Mouse (Mus musculus) right cerebral cortex, postnatal 10 days (tissue): Measurements from ENCODE around the gene Gon4l.

Experiments
- DNase-seq, 2 experiments: peaks; one replicate each; pipeline ENCODE4 v3.0.0; 2021; ENCODE audit warnings: low spot score in 2 of 2

Gene Gon4l

DNA sequence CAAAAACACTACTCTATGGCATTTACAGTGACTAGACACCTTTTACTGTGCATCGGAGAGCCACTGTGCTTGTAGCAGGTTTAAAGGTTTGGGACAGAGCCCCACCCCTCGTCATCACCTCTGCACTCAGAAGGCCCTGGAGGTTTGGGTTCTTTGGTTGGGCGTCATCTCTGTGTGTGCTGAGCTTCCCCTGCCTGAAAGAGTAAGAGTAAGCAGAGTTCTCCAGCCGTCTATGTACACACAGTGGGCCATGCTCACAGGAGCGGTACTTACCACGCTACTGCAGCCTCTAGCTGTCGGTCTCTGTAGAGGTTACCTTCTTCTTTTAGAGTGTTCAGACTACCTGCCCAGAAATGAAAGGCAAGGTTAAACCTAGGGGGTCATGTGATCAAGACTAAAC, 77.6 kb downstream of the Gon4l start:
- no peak for DNase-seq

DNA sequence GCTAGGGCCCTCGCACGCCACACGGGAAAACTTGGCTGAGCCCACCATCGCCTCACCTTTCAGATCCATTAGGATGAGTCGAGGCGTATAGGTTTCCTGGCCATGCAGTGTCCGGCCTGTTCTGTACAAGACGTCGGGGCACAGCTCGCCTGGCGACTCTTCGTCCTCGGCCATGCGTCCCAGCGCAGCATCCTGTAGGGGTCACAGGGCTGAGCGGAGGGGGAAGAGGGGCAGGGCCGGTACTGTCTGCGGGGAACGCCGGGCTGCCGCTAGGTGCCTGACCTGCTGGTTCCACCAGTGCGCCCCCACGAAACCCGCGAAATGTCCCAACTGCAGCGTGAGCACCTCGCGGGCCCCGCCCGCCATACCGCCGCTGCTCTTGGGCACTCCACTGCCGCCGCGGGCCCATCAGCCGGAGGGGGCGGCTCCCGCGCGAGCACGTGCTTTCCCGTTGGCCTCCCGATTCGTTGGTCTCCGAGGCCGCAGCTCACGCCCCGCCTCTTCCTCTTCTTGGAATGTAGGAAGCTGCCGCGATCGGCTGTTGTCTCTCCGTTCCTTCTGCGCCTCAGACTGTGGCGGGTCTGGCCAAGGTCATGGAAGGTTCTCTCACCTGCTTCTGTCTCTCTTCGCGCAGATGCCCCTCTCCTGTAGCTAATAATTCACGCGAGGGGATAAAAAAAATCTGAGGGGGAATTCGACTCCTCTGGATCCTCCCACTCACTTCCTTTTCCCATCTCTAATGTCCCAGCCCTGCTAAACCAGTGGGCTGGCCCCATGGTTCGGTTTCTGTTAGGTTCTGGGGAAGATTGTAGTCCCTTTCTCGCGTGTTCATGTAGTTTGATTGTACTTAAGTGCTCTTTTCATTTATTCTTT, 78.7 kb downstream of the Gon4l start, which contains the start of gene Msto1:
Gene Msto1, minus strand, starts transcription at position 489 of the 873 bp plus-strand sequence.
- peak; percentile 95 to 96 for DNase-seq

DNA sequence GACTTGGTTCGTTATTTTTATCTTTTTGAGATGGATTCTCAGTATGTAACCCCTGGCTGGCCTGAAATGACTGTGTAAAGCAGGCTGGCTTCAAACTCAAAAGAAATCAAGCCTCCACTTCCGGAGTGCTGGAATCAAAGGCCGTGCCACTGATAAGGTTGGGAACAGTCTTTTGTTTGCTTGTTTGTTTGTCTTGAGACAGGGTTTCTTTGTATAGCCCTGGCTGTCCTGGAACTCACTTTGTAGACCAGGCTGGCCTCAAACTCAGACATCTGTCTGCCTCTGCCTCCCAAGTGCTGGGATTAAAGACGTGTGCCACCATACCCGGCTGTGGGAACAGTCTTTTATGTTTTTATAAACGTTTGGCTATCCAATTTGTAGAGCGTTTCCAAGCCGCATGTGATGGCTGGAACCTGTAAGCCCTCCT, 79.4 kb downstream of the Gon4l start:
- DNase-seq, result no peak

GRCm38 (mm10) chr3:88918981-88919380, 84.0 kb downstream of the Gon4l start:
- no peak for DNase-seq

DNA sequence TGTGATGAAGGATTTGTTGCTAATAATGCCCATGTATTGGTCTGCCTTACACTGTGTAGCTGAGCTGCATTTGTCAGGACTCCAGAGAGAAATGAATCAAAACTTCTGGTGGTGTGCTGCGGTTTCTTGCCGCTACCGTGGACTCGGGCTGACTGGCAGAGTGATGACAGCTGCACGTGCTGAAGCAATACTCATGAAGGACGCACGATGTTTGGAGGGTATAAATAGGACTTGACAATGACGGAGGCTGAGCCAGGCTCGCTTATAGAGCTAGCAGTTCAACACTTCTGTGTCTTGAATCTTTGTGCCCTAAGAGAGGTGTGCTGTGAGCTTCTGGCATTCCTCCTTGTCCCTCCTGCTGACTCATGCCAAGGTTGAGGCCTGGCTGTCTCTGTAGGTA, 86.4 kb downstream of the Gon4l start:
- DNase-seq, result no peak

DNA sequence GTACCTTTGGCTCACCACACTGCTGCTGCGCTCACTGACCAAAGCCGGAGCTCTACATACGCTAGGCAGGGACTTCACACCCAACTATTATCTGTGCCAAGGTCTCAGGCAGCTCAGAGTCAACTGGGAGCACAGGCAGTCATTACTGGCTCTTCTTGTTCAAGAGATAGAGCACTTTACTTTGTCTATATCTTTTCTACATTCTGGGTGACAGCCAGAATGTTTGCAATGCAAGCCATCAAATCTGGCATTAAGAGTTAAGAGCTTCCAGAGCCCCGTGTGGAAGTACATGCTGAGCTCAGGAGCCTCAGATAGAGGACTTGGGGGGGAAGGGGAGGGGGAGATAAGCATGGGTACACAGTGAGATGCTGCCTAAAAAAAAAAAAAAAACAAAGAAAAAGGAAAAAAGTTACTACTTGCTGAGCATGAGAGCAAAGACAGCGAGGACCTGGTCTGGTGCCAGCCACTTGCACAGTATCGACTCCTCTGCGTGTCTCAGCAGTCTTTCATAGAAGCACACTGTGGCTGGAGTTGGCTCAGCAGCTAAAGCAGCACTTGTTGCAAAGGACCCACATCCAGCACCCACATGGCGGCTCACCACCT, 89.1 kb downstream of the Gon4l start:
- peak in 1 of 2 experiments; percentile 48 for DNase-seq

DNA sequence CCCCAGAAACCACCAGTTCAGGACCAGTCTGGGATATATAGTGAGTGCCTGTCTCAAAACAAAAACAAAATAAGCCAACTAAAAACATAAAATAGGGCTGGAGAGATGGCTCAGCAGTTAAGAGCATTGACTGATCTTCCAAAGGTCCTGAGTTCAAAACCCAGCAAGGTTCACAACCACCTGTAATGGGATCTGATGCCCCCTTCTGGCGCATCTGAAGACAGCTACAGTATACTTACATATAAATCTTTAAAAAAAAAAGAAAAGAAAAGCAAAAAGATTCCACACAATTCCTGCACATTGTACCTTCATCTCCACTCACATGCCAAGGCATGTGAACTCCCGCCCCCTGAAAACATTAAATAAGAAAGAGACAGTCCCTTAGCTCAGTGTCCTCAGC, 90.6 kb downstream of the Gon4l start:
- no peak for DNase-seq

- no peak for DNase-seq
Observed at GRCm38 (mm10) chr3:88929501-88929900, 94.5 kb downstream of the Gon4l start.

DNA sequence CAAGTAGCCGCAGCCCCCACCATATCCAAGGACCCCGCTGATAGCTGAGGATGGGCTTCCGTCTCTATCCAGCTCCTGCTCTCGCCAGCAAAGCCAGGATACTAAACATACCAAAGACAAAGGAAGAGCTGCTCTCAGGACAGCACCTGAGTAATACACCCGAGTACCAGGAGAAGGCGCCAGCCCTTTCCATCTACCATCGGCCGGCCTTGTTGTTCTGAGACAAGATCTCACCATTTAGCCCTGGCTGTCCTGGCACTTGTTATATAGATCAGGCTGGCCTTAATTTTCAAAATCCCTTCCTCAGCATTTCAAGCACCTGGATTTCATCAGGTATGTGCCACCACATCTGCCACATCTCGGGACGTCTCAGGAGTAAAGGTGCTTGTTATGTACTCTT, 104.0 kb downstream of the Gon4l start:
- DNase-seq, result peak in 1 of 2 experiments; percentile 15

DNA sequence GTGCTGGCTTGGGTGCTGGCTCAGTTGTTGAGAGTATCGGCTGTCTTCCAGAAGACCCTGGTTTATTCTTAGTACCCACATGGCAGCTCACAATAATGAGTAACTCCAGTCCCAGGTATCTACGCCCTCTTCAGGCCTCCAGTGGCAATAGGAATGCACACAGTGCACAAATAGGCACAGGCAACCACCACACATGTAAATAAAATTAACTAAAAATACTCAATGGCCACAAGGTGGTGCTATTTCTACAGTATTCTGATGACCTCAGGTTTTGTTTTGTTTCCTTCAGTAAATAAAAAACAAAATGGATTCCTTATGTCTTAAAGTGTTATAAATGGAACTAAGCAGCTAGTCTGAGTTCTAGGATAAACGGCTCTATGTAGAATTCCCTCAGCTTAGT, 104.7 kb downstream of the Gon4l start:
- peak in 1 of 2 experiments; percentile 21 for DNase-seq

GRCm38 (mm10) chr3:88942316-88942880, 107.4 kb downstream of the Gon4l start:
- no peak for DNase-seq

DNA sequence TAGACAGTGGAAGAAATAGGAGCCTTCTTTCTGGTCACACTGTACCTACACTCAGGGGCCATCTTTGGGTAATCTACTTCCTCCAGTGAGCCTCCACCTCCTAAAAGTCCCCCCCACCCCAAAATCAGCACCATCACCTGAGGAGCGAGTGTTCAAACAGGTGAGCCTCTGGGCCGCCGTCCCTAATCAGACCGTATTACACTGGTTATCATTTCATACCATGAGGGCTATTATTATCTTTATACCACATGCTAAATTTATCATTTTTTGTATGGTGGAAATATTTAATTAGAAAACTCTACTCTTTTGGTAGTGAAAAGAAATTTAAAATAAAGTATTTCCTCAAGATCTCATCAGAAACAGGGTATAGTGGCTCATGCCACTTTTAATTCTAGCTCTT, 109.1 kb downstream of the Gon4l start:
- DNase-seq, result no peak

DNA sequence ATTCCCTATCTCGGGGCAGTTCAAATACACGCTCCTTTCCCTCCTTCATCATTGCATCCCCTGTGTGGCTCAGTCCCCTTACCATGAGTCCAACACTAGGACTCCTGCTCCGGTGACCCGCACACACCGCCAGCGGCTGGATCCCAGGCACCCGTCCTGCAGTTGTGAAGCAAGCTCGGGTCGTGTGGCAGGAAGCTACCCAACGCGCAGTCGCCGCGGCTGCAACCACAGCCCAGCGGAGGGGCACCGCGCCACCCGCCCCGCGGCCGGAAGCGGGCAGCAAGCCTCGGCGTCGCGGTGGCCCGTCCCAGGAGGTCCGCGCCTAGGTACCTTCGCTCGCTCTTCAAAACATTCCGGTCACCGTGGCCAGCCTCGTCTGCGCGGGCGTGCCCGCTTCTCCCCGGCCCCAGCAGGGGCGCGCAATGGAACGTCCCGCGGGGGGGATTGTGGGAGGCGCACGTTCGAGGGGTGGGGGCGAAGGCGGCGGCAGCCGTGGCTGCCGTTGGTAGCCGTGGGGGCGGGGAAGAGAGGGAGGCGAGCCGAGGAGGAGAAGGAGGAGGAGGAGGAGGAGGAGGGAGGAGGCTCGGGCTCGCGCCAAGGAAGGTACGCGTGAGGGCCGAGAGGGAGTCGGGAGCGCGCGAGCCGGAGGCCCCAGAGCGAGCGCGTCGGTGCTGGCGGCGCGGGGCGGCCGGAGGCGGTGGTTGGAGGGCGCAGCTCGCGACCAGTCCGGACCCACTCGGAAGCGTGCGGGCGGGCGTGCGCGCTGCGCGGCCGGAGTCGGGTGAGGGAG, 115.0 kb downstream of the Gon4l start:
- peak; percentile 94 to 95 for DNase-seq

DNA sequence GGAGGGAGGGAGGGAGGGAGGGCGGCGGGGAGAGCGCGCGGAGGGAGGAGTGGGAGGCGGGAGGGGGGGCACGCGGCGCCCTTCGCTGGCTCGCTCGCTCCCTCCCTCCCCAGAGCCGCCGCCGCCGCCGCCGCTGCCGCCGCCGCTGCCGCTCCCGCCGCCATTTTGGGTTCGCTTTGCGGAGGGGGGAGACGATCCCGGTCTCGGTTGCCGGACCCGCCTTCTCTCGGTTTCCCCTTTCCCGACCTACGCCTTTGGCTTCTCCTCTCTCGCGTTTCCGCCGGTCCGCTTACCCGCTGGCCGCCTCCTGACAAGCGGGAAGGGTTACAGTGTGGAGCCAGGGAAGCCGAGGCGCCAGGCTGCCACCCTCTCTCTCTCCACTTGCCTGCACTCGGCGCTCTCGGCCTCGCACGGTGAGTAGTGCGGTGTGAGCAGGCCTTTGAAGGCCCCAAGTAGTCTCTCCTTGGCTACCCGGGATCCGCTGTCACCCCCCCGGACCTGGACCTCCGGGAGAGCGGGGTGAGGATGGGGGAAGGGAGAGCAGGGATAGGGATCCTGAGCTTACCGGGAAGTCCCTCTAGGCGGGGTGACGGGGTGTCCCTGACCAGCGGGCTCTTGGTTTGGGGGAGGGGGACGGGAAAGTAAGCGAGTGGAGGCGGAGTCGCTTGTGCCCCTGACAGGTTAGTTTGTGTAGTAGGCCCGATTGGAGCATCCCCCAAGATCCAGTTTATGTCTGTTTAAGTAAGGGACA, 115.7 kb downstream of the Gon4l start, which contains the start of the genes Ash1l and Dap3:
Gene Ash1l, plus strand, starts transcription at position 47 of the 751 bp plus-strand sequence.
Gene Dap3, minus strand, starts transcription at position 606 of the 751 bp plus-strand sequence.
- peak; percentile 77 to 86 for DNase-seq

- no peak for DNase-seq
Observed at GRCm38 (mm10) chr3:88951327-88951800, 116.3 kb downstream of the Gon4l start.

DNA sequence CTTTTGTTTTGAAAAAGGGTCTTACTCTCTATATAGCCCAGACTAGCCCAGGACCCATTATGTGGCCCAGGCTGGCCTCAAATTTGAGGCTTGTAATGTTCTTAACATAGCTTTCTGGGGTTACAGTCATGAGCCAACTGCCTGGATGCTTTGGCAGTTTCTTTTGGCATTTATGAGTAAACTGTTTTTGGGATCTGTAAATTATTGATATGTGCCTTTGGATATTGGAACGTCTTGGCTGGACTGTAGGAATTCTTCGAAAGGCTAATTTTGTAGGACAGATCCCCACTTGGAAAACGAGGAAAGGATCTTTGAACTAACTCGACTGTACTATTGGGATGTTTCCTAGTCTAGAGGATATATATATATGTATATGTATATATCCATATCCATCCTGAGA, 118.2 kb downstream of the Gon4l start:
- no peak for DNase-seq

GRCm38 (mm10) chr3:88953736-88954135, 118.7 kb downstream of the Gon4l start:
- DNase-seq, result no peak
